Mouse (Mus musculus): ENCODE results near the gene Igdcc3.

The Igdcc3 gene

GRCm38 (mm10) chr9:65140936-65141305 lies at the start of gene Igdcc3:
Gene Igdcc3, plus strand, starts transcription at chr9:65141189.
- DNase-seq = peak; percentile 95

GRCm38 (mm10) chr9:65094237-65094636 lies 46.8 kb upstream of the Igdcc3 start:
- peak; percentile 48 for DNase-seq

GRCm38 (mm10) chr9:65100991-65101685 lies 39.9 kb upstream of the Igdcc3 start, which contains the start of gene Igdcc4:
Gene Igdcc4, plus strand, starts transcription at chr9:65101486.
- DNase-seq = peak; percentile 66

GRCm38 (mm10) chr9:65101686-65102376 lies 39.2 kb upstream of the Igdcc3 start:
- peak; percentile 70 for DNase-seq

GRCm38 (mm10) chr9:65102377-65103172 lies 38.4 kb upstream of the Igdcc3 start:
- DNase-seq = peak; percentile 87

- DNase-seq = no peak
These were observed 37.7 kb upstream of the Igdcc3 start for GRCm38 (mm10) chr9:65103173-65103752.

GRCm38 (mm10) chr9:65106821-65107220 lies 34.2 kb upstream of the Igdcc3 start:
- no peak for DNase-seq

- DNase-seq = no peak
These were observed 33.1 kb upstream of the Igdcc3 start for GRCm38 (mm10) chr9:65107893-65108292.

- DNase-seq = peak; percentile 80
These were observed 31.6 kb upstream of the Igdcc3 start for GRCm38 (mm10) chr9:65109132-65110072.

GRCm38 (mm10) chr9:65111698-65112097 lies 29.3 kb upstream of the Igdcc3 start:
- no peak for DNase-seq

GRCm38 (mm10) chr9:65113694-65114093 lies 27.3 kb upstream of the Igdcc3 start:
- no peak for DNase-seq

- no peak for DNase-seq
These were observed 25.1 kb upstream of the Igdcc3 start for GRCm38 (mm10) chr9:65115891-65116290.

- no peak for DNase-seq
These were observed 23.5 kb upstream of the Igdcc3 start for GRCm38 (mm10) chr9:65117516-65117915.

GRCm38 (mm10) chr9:65120935-65121334 lies 20.1 kb upstream of the Igdcc3 start:
- DNase-seq = peak; percentile 87

GRCm38 (mm10) chr9:65122545-65122944 lies 18.4 kb upstream of the Igdcc3 start:
- DNase-seq = peak; percentile 49

- DNase-seq = peak; percentile 92
These were observed 17.3 kb upstream of the Igdcc3 start for GRCm38 (mm10) chr9:65123552-65124168.

- peak; percentile 92 for DNase-seq
These were observed 12.7 kb upstream of the Igdcc3 start for GRCm38 (mm10) chr9:65128123-65128815.

GRCm38 (mm10) chr9:65131717-65132116 lies 9.3 kb upstream of the Igdcc3 start:
- DNase-seq = no peak

GRCm38 (mm10) chr9:65133739-65134138 lies 7.2 kb upstream of the Igdcc3 start:
- peak; percentile 84 for DNase-seq

- DNase-seq = no peak
These were observed 5.9 kb upstream of the Igdcc3 start for GRCm38 (mm10) chr9:65135126-65135525.

- no peak for DNase-seq
These were observed 498 bp upstream of the Igdcc3 start for GRCm38 (mm10) chr9:65140491-65140890.

Measured in embryo, embryonic 11 days (tissue).